Mouse (Mus musculus) testis, postnatal 14 days (tissue): ENCODE data around the gene Lnpep.
"Not testable (repeated sequence)": the region's sequence is repeated elsewhere in the genome, so short reads cannot be mapped to it uniquely, and the experiment has no call there.

ENCODE experiments used
- DNase-seq: peaks from one replicate; pipeline ENCODE4 v3.0.0; 2021; ENCODE audit warnings: low spot score

The Lnpep gene

DNA sequence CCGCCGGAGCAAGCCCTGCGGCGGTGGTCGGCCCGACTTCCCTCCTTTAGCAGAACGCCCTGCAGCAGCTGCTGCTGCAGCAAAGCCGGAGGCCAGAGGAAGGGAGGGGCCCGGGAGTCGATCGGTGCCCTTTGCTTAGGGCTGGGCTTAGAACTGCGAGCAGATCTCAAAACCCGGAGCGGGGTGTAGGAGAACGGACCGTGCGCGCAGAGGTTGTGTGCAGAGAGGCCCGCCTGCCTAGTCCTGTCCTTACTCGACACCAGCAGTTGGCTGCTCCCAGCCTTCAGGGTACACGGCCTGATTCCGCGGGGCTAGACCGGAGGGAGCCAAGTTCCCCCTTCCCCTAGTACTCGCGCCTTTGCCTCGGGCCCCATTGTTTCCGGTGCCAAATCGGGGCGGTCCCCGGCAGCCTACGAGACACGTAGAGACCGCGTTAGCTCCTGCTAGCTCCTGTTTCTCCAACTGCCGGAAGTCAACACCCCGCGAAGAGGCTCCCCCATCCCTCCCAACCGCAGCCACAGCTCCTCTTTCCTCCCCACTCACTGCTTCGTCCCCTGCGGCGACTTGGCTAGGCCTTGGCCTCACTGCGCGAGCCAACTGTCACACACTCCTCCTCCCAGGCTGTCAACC, at the start of gene Lnpep:
Lnpep (minus strand) TSS at position 94 of the 630 bp plus-strand sequence.
- DNase-seq, result peak; percentile 91

DNA sequence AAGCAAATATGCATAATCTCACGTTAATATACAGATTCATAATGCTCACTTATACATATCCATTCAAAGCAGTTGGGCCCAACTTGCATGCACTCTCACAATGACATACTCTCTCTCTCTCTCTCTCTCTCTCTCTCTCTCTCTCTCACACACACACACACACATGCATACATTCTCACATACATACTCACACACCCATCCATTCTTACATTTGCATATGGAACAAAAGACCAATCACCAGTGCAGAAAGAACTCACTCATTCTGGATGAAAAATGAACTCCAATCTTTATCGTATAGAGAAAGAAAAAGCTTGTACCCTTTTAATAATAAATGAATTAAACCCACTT, 31.0 kb upstream of the Lnpep start:
- DNase-seq, result no peak

DNA sequence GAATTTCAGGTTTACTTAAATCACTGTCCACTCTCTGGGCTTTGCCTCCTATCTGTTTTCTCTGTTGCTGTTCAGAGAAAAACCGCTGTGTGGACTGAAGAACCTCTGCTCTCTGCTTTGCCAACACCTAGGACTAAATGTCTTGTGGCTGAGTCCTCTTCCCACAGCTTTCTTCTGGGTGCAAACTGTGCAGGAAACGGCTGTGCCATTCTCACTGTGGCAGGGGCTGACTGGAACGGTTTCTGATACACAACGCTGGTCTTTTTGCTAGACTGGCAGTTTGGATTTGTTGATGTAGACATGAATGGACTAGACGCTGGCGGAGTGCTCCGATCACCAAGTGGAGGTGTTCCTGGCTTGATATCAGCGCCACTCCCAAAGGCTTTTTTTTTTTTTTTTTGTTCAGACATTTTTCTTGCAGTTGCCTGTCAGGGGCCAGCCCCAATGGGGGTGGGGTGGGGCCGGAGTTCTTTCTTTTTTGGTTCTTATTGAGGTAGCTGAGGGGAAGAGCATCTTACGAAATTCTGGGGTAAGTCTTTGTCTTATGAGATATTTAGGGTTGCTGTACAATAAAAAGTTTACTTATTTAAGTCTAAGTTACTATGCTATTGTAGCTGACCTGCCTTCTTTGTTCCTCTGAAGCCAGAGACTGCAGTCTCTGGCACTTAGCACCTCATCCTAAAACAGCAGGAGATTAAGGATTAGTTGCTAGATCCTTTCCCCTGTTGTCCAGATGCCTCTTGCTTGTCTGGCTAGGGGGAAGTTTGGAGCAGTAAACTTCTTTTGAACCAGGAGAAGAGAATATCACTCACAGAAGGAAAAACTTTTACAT, 30.4 kb upstream of the Lnpep start:
- no peak for DNase-seq

DNA sequence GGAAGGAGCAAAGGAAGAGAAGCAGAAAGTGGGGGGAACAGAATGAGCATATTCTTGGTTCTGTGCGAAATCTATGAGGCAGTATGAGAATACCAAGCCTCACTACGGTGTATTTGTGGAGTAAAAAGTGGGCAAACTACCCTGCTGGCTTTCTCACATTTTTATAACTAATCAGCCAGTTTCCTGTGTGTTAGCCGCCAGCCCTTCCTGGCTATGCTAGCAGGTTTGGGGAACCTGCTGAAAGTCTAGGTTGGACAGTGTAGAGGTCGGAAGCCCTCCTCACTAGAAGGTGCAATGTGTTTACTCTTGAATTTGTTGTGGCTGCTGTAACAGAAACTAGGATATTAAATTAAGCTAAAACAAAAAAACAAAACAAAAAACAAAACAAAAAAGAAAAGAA, 27.7 kb upstream of the Lnpep start:
- DNase-seq, result no peak

DNA sequence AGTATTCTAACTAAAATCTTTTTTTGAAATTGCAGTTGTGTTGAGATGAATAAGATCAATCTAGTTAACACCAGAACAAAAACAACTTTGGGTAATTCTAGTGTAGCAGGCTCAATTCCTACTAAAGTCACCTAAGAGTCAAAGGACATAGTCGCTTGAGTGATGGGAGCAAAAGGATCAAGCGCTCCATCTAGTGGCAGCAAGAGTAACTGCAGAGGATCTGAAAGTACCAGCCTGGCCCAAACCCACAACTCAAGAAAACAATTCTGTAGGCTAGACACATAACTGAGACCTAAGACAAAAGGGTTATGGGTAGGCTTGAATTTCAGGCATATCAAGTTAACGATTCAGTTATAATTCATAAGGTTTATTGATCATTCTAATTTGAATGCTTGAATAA, 20.9 kb upstream of the Lnpep start:
- DNase-seq, result no peak

DNA sequence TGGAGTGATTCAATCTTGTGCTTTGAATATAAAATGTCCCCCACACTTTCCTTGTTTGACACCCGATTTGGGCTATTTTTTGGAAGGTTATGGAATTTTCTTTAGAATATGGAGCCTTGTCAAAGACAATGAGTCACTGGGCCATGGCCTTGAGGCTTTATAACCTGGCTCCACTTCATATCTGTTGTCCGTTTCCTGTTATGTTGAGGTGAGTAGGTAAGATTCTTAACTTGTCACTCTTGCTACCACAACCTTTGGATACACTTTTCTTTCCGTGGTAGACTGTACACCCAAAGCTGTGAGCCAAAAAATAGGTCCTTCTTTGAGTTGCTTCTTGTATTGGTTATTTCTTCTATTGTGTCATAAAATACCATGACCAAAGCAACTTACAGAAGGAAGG, 12.5 kb upstream of the Lnpep start:
- DNase-seq, result no peak

DNA sequence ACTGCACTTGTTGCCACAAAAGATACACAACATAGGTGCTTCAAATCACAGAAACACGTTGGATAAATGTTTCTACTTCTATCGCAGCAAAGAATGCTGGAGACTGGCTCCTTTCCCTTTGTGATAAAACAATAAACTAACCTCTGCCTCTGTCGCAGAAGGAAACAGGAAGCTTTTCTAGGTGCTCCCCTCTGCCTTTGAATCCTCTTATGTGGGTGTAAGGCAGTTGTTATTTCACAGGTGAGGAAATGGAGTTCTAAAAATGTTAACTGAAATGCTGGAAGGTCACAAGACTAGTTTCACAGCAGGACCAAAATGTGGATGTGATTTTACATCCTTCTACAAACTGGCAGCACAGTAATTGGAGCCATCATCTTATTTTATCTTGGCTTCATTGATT, 11.3 kb upstream of the Lnpep start:
- no peak for DNase-seq

DNA sequence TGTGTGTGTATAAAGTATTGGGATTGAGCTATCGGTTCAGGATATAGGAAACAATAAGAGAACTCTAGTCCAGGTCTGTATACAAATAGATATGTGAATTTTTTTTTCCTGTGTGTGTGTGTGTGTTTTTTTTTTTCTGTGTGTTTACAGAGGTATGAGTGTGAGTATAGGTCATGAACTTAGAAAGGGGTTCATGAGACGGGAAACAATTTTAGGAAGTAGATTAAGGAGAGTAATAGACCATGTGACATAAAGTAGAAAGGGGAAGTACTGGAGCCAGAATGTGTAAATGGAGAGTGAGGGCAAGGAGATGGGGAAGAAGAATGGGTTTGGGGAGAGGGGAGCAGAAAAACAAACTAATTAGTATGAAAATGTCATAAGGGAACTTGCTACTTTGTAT, 9.2 kb upstream of the Lnpep start:
- no peak for DNase-seq

DNA sequence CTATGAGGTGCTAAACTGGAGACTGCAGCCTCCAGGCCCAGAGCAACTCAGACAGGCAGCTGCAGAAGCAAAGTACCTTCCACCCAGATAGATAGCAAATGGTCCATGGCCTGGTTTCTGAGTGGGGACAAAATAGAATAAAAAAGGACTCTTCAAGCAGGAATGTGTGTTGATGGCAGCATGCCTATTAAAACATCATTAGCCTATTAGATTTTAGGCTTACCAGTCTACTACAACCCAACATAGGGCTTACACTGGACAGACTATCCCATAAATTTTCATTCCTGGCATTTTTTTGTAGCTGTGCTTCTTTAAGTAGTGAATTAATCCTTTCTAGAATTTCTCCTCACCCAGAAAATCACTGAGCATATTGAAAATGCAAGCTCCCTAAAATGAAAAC, 7.1 kb upstream of the Lnpep start:
- DNase-seq, result no peak

DNA sequence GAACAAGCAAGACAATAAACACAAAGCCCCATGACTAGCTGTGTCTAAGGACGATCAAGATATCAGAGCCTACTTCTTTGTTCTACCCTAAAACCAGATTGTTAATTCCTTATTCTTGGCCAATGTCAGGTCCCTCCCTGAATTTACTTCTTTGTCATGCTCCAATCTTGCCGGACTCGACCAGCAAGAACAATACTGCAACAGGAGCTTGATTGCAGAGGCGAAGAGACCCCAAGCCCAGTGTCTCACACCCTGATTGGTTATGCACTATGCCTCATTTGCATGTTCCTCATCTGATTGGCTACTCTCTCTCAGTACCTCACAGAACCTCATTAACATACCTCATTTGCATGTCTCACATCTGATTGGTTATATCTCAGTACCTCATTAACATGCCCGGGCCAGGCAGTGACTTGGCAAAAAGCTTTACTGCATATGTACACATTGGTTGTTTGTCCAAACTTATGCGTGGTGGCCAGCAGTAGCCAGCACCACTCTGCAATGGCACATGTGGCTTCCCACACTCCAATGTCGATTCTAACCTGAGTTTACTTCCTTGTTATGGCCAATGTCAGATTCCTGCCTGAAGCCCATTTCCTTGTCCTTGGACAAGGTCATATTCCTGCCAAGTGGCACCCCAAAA, 3.5 kb upstream of the Lnpep start:
- DNase-seq, result not testable (repeated sequence)

DNA sequence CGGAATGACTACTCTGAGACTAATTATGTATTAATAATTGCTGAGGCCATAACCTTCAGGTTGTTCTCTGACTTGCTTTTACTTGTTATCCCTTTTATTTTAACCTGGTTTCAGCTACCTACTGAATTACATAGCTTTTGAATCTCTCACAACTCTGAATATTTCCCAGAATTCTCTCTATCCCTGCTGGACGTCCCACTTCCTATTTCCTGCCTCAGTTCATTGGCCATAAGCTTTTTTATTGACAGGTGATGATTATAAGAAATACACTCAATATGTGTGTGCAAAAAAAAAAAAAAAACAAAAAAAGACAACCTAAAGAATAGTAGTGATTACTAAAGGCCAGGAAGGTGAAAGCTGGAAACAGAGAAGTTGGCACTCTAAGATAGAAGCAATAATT, 2.7 kb upstream of the Lnpep start:
- no peak for DNase-seq

DNA sequence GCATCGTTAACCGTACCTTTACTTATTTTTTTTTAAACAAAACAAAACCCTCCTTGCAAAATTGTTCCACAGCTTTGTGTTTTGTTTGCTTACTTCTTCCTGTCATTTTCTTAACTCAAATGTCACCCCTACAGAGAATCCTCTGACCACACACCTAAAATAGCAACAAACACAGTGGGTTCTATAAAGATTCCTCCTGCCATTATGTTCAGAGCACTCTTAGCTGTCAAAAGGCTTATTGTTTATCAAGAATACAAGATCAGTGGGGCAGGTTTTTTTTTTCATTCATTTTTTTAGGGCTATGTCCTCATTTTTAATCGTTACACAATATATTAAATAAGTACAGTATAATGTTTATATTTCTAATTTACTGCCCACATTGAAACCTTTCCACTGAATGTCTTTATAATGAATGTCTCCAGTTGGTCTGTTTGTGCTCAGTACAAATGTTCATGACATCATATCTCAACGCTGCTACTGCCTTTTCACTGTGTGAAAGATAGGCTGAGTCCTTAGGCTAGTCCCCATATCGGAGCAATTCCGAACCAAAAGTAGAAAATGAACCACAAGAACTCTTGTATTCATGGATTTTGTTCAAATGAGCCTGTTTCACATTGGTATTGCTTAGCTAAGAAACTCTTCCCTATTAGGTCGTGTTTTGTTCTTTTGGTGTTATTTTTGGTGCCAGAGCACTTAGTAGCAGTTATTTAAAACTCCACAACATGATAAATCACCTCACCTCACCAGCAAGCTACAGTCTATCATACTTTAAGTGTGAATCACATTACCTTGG, 1.2 kb upstream of the Lnpep start:
- DNase-seq, result no peak

DNA sequence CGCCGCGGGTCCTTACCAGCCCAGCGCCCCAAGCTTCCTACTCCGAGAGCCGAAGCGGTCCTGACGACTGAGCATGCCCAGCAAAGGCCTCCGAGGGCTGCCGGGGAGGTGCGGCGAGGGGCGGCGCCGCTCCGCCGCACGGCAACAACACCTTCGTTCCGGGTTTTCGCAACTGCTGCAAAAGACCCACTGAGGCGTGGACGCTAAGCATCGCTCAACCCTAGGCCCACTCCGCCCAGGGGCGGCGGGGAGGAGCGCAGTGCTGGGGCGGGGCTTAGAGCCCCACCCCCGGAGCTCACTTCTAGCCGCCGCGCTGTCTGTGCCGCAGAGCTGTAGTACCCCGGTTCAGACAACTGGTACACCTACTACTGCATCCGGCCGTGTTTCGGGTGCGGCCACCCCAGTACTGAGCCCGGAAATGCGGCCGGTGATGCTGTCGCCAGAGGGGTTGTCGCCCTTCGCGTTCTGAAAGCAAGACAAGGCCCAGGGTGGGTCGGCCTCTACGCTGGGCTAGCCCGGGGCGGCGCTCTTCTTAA, 361 bp downstream of the Lnpep start:
- DNase-seq, result peak; percentile 94

DNA sequence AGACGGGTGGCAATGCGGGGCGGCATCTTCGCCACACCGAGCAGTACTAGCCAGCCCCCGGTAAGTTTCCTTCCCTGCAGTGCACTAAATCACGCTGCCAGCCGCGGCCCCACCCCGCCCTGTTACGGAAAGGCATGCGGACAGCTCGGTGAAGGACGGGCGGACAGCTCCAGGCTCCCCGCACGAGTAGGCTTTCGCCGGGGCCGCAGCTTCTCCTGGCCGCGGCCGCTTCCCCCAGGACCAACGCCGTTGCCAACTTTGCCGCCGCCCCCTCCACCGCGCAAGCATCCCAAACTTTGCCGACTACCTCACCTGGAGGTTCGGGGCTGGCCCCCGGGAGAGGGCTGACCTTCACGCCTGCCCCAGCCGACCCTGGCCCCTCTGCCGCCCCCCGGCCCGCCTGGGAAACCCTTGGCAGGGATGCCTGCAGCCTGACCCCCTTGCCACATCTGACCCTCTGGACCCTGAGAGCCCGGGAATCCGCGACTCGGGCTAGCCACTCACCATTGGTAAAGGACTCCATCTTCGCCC, 895 bp downstream of the Lnpep start:
- peak; percentile 60 for DNase-seq

DNA sequence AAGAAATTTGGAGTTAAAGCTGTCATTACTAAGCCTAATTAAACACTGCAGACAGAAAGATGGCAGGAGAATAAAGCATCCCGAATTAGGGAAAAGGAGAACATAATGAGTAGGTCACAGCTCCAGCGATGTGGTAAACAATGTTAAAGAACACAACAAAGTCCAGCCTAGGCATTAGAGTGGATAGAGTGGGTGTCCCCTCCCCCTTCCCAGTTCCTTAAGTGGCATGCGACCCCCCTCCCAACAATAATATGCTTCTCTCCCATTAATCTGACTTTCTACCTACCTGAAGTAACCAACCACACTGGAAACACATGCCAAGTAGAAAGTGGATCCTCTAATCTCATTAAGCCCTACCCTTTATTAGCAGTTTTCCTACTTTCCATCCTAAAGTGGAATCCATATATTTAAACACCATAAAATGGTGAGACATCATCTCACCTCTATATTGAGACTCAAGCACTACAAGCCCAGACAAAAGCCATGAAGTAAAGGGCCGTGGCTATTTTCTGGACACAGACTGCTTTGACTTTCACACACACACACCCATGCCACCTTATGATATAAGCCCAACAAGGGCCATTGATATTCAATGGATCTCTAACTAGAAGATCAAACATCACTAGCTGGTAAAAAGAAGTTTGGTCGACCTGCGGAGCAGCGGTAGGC, 1.5 kb downstream of the Lnpep start:
- no peak for DNase-seq

DNA sequence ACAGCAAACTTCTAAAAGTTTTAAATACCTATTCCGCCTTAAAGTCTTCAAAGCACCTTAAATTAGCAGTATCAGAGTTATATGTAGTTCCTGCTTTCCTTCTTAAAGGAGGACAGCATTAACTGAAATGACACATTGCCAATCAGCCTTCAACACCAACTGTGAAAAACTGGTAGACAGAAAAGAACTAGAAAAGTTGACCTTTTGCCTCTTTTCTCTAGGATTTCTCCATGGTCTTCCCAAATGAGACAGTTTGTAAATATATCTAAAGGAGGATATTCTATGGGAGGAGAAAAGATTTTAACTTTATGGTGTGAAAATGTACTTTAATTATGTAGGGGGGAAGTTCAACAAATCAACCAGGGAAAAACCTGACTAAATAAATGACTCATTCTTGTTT, 2.3 kb downstream of the Lnpep start:
- DNase-seq, result no peak

DNA sequence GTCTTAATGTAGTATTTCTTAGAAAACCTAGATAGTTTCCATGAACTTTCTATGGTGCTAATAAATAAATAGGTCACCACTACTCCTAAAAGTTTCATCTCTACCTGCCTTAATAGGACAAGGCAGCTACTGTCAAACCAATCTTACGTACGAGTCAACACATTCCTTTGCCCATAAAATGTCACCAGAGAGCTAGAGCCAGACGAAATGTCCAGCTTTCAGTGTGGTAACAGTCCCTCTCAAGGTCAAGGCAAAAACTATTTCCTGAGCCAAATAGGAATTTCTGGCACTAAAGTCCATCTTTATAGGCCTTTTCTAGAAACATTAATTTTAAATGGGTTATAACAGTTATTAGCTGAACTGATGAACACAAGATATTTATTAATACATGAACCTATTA, 3.3 kb downstream of the Lnpep start:
- no peak for DNase-seq

DNA sequence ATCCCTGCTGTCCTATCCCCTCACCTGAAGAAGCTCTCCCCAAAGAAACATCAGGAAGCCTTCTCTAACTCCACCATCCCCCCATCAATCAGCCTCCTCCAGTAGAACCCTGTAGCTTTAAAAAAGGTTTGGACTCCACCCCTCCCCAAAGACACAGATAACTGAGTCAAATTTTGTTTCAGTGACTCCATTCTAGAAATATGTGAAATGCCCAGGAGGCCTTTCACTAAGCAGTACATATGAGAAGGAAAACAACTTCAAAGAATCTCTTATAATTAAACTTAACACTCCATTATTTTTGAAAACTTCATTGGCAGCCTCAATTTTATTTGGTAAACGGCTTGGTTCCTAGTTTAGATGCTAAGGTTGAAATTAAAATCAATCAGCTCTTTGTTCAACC, 6.4 kb downstream of the Lnpep start:
- DNase-seq, result no peak

DNA sequence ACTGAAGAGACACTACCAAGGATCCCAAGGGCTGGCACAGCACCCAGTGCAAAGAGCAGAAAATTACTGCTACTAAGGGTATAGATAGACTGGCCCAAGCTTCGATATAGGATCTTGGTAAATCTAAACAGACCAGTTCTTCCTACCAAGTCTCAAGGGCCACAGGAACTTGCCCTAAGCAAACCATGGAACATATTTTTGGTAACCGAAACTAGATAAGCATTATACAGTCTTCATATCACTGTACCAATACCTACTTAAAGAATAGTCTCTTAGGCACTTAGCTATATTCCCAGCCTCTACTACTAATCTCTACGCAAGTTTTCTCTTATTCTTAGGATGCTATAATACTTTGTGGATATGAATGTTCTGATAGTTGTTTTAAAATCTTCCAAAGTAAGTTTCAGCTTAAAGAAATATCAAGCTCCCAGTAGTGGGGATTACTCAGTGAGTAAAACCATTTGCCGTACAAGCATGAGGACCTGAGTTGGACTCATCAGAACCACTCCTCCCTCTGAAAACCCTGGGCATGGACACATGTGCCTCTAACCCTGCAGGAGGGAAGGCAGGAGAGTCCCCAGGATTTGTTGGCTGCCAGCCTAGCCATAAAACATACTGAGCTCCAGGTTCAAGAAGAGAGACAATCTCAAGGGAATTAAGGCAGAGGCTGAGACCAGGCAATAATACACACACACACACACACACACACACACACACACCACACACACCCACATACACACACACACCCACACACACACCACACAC, 7.2 kb downstream of the Lnpep start:
- DNase-seq, result no peak

DNA sequence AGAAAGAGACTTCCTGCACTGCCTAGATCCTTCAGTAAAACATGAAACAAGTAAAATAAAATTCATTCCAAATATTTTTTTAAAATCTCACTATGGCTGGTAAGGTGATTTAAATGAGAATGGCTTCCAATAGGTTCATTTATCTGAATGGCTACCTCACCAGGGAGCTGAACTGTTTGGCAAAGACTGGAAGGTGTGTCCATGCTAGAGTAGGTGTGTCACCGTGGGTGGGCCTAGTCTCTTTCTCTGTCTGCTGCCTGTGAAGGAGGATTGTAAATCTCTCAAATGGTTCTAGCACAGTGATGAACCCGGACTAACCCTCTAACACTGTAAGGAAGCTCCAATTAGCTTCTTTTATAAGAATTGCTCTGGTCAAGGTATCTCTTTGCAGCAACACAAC, 12.5 kb downstream of the Lnpep start:
- DNase-seq, result no peak

DNA sequence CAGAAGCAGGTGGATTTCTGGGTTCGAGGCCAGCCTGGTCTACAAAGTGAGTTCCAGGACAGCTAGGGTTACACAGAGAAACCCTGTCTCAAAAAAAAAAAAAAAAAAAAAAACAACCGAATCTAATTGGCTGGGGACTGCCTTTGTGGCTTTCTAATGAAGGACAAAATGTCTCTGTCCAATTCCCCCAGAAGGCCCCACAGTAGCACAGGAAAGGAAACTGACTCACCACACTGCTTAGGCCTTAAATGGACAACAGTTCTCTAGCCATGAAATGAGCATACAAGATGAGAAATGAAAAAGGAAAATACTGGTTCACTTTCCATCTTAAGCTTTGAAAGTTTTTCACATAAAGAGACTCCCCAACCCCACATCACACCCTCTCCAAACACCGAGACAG, 15.3 kb downstream of the Lnpep start:
- no peak for DNase-seq
